Comparison of ENCODE assay signal across 14 mouse cellular contexts in the genomic region with DNA sequence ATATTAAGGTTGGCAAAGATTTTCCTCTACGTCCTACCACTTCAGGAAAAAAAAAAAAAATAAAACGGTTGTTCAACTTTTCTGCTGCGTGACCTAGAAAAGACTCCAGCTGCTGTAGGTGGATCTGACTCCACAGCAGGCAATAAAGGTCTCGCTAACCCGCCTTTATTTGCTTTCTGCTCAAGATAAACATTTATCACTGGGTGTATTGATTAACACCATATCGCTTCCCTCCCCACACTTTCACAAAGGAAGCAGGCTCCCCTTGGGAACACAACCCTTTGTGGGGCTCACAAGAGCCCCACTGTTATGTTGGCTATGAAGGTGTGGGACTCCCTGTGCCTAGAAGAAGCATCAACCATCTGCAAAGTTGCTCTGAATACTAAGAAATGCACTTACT.
"Had no signal": no experiment of that assay in that cellular context is flagged by ENCODE, and none has a peak within 500 bp of the region (broad histone marks: within the 10 kb centered on the region; RNA-seq: fewer than 3 reads in every experiment).

No protein-coding gene starts in this region.

- H3K9me3 ChIP-seq: limb, embryonic 13.5 days; neural tube, embryonic 15.5 days had no signal

- H3K27ac ChIP-seq: kidney, postnatal 0 days; layer of hippocampus, adult 2 months; limb, embryonic 13.5 days; liver, embryonic 14.5 days; neural tube, embryonic 15.5 days had no signal

- DNase-seq: kidney, adult 8-10 months; kidney, postnatal 36 days; left cerebral cortex, postnatal 4 days; lung, embryonic 14.5 days; midbrain, embryonic 14.5 days; thymus, postnatal 14 days had no signal

- H3K4me3 ChIP-seq: layer of hippocampus, adult 2 months; limb, embryonic 13.5 days; myocyte; neural tube, embryonic 15.5 days had no signal

- H3K27me3 ChIP-seq: limb, embryonic 13.5 days; neural tube, embryonic 15.5 days had no signal

- H3K4me1 ChIP-seq: neural tube, embryonic 15.5 days had no signal

- ATAC-seq: hindbrain, embryonic 16.5 days; inflammation-experienced regulatory T-cells, adult 6 months had no signal

- H3K36me3 ChIP-seq: limb, embryonic 13.5 days; neural tube, embryonic 15.5 days had no signal

- H3K9ac ChIP-seq: limb, embryonic 13.5 days; liver, embryonic 14.5 days; lung, embryonic 14.5 days; neural tube, embryonic 15.5 days had no signal

- H3K4me2 ChIP-seq: limb, embryonic 13.5 days; lung, embryonic 14.5 days; neural tube, embryonic 15.5 days had no signal
